Mouse (Mus musculus) liver, postnatal 0 days (tissue): Measurements from ENCODE around the gene Tdp2.

Experiments used
- CTCF ChIP-seq: sonication (generic); IDR thresholded peaks from 2 replicates; pipeline ENCODE4 v1.5.1; 2016; ENCODE audit warnings: antibody characterized with exemption, low read depth
- EP300 ChIP-seq: IDR thresholded peaks from 2 replicates; pipeline ENCODE4 v1.6.1; 2016; ENCODE audit warnings: antibody characterized with exemption, low read depth, mild to moderate bottlenecking

GRCm38 (mm10) chr13:24812521-24812920, 19.0 kb upstream of the Tdp2 start:
- TF ChIP-seq CTCF (no peak), EP300 (no peak)
